Mouse (Mus musculus) layer of hippocampus, postnatal 25 days (tissue): ENCODE measurements around the gene Tiam2. TPM values are rescaled to one million over a fixed set of nuclear protein-coding genes. Genes with fewer than 3 reads are reported as not detected.
A peak's percentile ranks its signal among the peaks of the same experiment; 100 is the strongest.

Experiments
- DNase-seq, 2 experiments: peaks; one replicate each; pipeline ENCODE4 v3.0.0; 2022; ENCODE audit warnings: mixed read lengths in 2 of 2, low spot score in 1 of 2; ENCODE audit errors: extremely low spot score in 1 of 2
- total RNA-seq, 2 experiments: library from RNA; stranded (reverse); gene quantifications; 2 replicates each; pipeline ENCODE4 v1.2.3; 2021

Tiam2 gene
- total RNA-seq, 2 experiments from 2014 or later, result 32.1 to 32.8 TPM

GRCm38 (mm10) chr17:3487721-3488601, 161.6 kb downstream of the Tiam2 start:
- no peak for DNase-seq

DNA sequence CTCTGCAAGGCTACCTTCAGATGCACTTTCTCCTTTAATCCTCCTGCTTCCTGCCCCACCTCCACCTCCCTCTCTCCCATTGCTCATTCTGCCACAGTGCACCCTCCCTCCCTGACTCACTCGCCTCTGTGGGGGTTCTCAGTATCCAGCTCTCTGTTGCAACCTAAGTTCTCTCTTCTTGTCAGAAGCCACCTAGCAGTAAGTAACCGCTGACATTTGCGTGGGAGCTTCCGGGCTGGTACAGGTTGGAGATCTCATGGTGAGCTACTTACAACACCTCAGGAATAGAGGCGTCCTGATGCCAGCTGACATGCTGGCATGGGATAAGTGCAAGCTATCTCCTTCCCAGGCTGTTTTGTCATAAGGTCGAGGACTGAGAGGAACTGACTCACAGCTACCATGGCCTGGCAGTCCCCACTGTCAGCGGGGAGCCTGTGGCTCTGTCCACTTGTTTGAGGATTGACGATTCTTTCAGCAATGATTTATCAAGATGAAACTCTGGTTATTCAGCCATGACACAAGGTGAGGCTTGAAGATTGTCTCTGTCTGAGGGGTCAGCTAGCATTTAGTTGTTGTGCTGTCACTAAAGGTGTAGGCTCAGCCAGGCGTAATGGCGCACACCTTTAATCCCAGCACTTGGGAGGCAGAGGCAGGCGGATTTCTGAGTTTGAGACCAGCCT, 164.0 kb downstream of the Tiam2 start:
- DNase-seq, result no peak

DNA sequence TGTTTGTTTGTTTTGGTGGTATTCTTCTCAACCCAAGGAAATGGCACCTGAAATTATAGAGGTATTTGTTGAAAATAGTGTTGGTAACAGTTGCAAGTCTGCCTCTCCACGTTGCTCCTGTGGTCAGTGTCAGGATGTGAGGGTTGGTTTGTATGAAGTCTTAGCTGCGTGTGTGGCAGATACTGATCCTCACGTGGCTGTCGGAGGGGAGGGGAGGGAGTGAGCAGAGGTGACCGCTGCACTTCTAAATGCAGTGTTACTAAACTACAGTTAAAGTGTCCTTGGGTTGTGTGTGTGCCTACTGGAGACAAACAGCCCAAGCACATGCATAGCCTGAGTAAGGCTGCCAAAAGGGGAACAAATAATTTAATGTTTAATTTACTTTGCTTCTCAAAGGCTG, 164.7 kb downstream of the Tiam2 start:
- no peak for DNase-seq

- DNase-seq, result no peak
Observed at GRCm38 (mm10) chr17:3491667-3492066, 165.3 kb downstream of the Tiam2 start.

GRCm38 (mm10) chr17:3495576-3495975, 169.2 kb downstream of the Tiam2 start:
- DNase-seq, result no peak

DNA sequence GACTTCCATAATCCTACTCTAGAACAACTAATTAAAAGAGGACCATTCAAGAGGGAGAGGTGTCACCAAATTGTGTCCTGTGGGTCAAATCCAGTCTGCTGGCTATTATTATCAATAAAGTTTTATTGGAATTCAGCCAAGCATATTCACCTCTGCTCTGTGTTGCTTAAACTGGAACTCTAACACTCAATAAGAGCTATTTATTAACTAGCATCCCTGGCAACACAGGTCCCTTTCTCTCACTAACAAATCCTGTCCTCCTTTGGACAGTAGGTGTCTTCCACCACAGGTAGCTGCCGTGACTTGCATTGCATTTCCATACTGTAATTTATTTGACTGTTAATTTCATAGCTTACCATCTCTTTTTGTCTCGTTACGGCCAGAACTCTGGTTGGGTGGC, 169.7 kb downstream of the Tiam2 start:
- DNase-seq, result no peak

- peak in 1 of 2 experiments; percentile 60 for DNase-seq
Observed at GRCm38 (mm10) chr17:3498086-3498485, 171.7 kb downstream of the Tiam2 start.

DNA sequence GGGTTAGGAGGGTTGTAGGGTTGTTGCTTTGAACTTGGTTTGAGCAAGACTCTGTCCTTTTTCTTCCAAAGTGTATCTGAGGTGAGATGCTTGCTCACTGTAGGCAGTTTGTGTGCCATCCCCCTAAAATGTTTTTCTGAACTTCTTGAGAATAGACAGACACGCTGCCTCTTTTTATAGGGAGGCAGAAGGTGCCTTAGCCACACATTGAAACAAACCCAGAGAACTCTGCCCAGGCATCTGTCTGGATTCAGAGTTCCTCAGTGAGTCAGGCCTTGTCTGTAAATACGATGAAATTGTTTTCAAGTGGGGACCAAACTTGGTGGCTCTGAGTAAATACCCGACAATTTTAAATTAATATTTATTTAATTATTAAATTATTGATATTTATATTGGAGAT, 172.2 kb downstream of the Tiam2 start:
- no peak for DNase-seq

DNA sequence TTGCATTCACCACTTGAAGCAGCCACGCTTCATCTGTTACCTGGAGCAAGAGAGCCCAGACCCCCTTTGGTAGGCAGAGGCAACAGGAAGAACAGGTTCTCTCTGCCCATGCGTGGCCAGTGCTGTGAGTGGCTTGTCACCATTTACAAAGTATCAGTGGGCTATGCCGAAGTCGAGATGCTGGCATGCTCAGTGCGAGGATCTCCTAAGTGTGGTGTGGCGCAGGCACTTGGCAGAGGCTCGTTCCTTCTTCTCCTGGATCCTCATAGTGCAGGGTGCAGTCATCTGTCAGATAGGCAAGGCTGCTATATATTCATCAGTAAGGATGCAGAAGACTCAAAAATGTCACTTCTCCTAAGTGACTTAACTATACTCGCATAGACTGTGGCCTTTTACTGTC, 173.1 kb downstream of the Tiam2 start:
- no peak for DNase-seq

- no peak for DNase-seq
Observed at GRCm38 (mm10) chr17:3500076-3500475, 173.7 kb downstream of the Tiam2 start.

DNA sequence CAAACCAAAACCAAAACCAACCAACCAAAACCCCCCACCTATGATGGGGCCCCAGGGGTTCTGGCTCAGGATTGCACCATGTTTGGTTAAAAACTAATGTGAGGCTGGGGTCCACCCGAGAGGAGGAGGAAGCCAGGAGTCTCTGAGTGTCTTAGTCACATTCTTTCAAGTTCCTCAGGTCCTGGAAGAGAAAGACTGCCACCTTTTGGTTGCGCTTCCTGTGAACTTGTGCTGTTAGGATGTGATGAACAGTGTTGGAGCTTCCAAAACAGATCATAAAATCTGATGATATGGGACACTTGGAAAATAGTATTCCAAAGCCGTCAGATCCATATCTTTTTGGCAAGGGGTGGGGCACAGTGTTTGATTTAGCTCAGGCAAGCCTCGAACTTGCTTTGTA, 174.6 kb downstream of the Tiam2 start:
- no peak for DNase-seq

- DNase-seq, result no peak
Observed at GRCm38 (mm10) chr17:3505711-3506110, 179.3 kb downstream of the Tiam2 start.

DNA sequence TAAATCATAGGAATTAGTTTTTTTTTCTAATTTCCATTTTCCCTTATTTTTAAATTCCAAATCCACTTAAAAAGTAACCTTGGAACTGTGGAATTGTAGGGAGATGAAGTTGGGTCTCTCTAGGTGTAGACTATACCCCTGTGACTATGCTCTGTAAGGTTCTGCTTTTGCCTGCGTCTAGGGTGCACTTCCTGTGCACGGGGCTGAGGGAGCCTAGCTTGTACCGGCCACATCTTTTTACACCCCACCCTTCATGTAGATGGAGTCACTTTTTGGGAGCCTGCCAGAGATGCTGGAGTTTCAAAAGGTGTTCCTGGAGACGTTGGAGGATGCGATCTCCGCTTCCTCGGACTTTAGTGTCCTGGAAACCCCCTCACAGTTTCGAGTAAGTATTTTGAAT, 180.1 kb downstream of the Tiam2 start:
- no peak for DNase-seq

- peak; percentile 46 to 63 for DNase-seq
Observed at GRCm38 (mm10) chr17:3509841-3510240, 183.5 kb downstream of the Tiam2 start.

GRCm38 (mm10) chr17:3514316-3514715, 187.9 kb downstream of the Tiam2 start:
- no peak for DNase-seq

DNA sequence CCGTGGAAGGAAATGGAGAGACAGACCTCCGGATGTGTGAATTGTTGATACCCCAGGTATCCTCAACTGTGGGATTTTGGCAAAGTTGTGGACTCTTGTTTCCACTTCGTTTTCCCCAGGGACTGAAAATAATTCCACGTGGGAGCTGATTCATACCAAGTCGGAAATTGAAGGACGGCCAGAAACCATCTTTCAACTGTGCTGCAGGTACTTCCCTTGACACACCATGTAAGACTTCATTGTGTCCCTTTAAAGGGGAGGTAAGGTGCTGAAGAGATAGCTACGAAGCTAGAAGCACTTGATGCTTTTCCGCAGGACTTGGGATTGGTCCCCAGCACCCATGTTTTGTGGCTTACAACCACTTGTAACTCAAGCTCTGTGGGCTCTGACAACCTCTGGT, 189.5 kb downstream of the Tiam2 start:
- no peak for DNase-seq

DNA sequence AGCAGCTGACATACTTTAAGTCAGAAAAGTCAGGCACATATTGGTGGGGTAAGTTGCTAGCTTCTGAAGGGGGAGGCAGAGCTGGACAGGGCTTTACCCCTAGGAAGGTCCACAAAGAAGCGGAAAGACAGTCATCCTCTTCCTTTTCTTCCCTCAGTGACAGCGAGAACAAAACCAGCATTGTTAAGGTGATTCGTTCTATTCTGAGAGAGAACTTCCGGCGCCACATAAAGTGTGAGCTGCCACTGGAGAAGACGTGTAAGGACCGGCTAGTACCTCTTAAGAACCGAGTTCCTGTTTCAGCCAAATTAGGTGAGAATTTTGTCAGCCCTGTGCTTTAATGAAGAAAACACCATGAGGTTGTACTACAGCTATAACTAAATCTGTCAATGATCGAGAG, 190.0 kb downstream of the Tiam2 start:
- DNase-seq, result no peak

DNA sequence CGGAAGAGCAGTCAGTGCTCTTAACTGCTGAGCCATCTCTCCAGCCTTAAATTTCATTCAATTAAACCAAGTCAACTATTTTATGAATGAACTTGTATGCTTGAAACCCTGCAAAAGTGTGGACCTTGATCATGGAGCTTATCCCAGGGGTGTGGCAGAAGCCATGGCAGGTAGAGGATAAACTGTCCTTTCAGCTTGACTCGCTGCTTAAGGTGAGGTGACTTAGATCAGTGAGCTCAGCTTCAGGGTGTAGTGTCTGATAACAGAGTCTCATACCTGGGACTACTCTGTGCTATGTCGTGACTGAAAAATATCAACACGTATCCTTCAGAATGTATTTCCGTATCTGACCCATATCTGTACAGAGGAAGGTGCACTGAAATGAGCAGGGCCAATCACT, 194.0 kb downstream of the Tiam2 start:
- DNase-seq, result no peak

DNA sequence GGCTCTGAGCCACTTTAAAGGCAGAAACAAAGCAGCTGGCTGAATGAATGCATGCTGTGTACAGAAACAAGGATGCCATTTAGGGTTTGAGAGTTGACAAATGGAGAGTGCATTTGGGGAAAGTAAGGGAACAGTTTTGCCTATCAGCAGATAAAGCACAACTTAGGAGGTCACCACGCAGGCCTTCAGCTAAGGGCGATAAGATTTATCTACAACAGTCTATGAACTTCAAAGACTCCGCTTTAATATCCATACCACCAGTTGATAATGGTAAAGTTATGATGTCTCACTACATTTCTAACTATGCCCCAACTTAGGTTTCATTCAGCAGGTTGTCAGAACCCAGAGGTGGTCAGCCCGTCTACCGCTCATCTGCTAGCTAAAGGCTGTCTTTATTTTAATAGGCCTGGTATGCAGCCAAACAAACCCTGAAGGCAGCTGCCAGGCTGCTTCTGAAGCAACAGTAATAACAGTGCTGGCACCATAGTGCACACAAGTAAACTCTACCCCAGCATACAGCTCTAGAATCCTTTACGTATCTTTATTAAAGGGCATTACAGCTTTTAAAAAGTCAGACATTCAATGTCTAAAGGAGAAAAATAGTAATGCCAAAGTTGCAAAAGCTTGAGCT, 201.6 kb downstream of the Tiam2 start:
- no peak for DNase-seq

DNA sequence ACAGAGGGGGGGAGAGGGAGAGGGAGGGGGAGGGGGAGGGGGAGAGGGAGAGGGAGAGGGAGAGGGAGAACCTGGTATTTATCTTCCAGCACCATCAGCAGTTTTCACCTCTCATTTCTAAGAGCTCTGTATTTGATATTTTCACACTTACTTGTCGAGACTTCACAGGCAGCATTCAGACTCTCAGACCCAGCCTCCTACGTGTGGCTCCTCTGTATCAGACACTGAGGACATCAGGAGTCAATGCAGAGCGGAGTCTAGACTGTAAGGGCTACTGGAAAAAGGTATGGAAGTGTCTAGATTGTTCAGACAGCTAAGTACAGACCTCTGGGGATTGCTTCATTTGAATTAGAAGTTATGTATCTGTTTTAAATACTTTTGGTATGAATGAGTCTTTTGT, 203.2 kb downstream of the Tiam2 start:
- no peak for DNase-seq

GRCm38 (mm10) chr17:3530549-3530948, 204.2 kb downstream of the Tiam2 start:
- DNase-seq, result no peak
